Mouse (Mus musculus) kidney, postnatal 25 days (tissue): ENCODE measurements around the gene Thra.

Experiments used
- DNase-seq, 2 experiments: peaks; one replicate each; pipeline ENCODE4 v3.0.0; 2021; ENCODE audit warnings: mixed read lengths in 2 of 2

The Thra gene

GRCm38 (mm10) chr11:98740393-98741050 lies at the start of gene Thra:
Gene Thra, plus strand, starts transcription at chr11:98740638.
- peak; percentile 70 to 81 for DNase-seq

GRCm38 (mm10) chr11:98693201-98693600 lies 47.2 kb upstream of the Thra start:
- peak in 1 of 2 experiments; percentile 63 for DNase-seq

GRCm38 (mm10) chr11:98693746-98694145 lies 46.7 kb upstream of the Thra start:
- DNase-seq: peak in 1 of 2 experiments; percentile 57

GRCm38 (mm10) chr11:98694301-98694700 lies 46.1 kb upstream of the Thra start:
- DNase-seq: no peak

GRCm38 (mm10) chr11:98695408-98695807 lies 45.0 kb upstream of the Thra start:
- no peak for DNase-seq

- DNase-seq: peak; percentile 35 to 66
These were observed 43.8 kb upstream of the Thra start for GRCm38 (mm10) chr11:98696454-98697216.

- DNase-seq: peak; percentile 34 to 64
These were observed 43.2 kb upstream of the Thra start for GRCm38 (mm10) chr11:98697225-98697624.

- no peak for DNase-seq
These were observed 41.4 kb upstream of the Thra start for GRCm38 (mm10) chr11:98698849-98699640.

GRCm38 (mm10) chr11:98699911-98700310 lies 40.5 kb upstream of the Thra start:
- DNase-seq: peak; percentile 80 to 90

GRCm38 (mm10) chr11:98701213-98701670 lies 39.2 kb upstream of the Thra start, which contains the start of gene Csf3:
Gene Csf3, plus strand, starts transcription at chr11:98701263.
- DNase-seq: no peak

GRCm38 (mm10) chr11:98702323-98702722 lies 38.1 kb upstream of the Thra start:
- no peak for DNase-seq

GRCm38 (mm10) chr11:98705021-98705420 lies 35.4 kb upstream of the Thra start:
- no peak for DNase-seq

GRCm38 (mm10) chr11:98707401-98708281 lies 32.8 kb upstream of the Thra start:
- DNase-seq: peak; percentile 74 to 87

GRCm38 (mm10) chr11:98708282-98708956 lies 32.0 kb upstream of the Thra start:
- peak in 1 of 2 experiments; percentile 78 for DNase-seq

- peak; percentile 81 to 88 for DNase-seq
These were observed 31.3 kb upstream of the Thra start for GRCm38 (mm10) chr11:98709001-98709741.

GRCm38 (mm10) chr11:98710416-98711045 lies 29.9 kb upstream of the Thra start:
- peak; percentile 89 to 94 for DNase-seq

- DNase-seq: no peak
These were observed 29.4 kb upstream of the Thra start for GRCm38 (mm10) chr11:98711046-98711434.

- peak in 1 of 2 experiments; percentile 50 for DNase-seq
These were observed 28.4 kb upstream of the Thra start for GRCm38 (mm10) chr11:98712009-98712408.

GRCm38 (mm10) chr11:98713703-98714102 lies 26.7 kb upstream of the Thra start:
- DNase-seq: peak; percentile 45 to 61

GRCm38 (mm10) chr11:98715946-98716345 lies 24.5 kb upstream of the Thra start:
- DNase-seq: peak in 1 of 2 experiments; percentile 31
